Mouse (Mus musculus) adrenal gland, postnatal 4 days (tissue): Measurements from ENCODE around the gene Upf3b. TPM values are rescaled to one million over a fixed set of nuclear protein-coding genes. Genes with fewer than 3 reads are reported as not detected.
A peak's percentile ranks its signal among the peaks of the same experiment; 100 is the strongest.
"Not testable (repeated sequence)": the region's sequence is repeated elsewhere in the genome, so short reads cannot be mapped to it uniquely, and the experiment has no call there.

ENCODE experiments used
- DNase-seq, 2 experiments: peaks; one replicate each; pipeline ENCODE4 v3.0.0; 2021 to 2022; ENCODE audit warnings: low spot score in 2 of 2, mixed read lengths in 2 of 2
- total RNA-seq, 2 experiments: library from RNA; stranded (reverse); gene quantifications; 2 replicates each; pipeline ENCODE4 v1.2.3; 2021

The Upf3b gene
- total RNA-seq, 2 experiments from 2014 or later, result 26.9 to 27.7 TPM

DNA sequence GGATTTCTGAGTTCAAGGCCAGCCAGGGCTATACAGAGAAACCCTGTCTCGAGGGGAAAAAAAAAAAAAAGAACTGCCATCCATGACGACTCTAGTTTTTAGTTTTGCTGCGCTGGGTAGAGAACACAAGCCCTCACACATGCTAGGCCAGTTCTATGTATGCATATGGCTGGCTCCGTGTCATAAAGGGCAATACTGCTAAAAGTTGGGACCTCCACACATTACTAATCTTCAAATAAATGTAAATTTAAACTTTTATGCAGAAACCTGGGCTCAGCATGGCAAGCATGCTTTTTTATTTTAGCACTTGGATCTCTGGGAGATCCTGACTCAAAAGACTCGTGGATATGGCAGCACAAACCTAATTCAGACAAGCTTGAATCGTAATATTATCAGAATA is 28.9 kb downstream of the Upf3b start:
- DNase-seq, result no peak

GRCm38 (mm10) chrX:37080345-37080744 is 29.8 kb downstream of the Upf3b start:
- DNase-seq, result not testable (repeated sequence)

- DNase-seq, result no peak
These were observed 33.5 kb downstream of the Upf3b start for GRCm38 (mm10) chrX:37076651-37077050.

DNA sequence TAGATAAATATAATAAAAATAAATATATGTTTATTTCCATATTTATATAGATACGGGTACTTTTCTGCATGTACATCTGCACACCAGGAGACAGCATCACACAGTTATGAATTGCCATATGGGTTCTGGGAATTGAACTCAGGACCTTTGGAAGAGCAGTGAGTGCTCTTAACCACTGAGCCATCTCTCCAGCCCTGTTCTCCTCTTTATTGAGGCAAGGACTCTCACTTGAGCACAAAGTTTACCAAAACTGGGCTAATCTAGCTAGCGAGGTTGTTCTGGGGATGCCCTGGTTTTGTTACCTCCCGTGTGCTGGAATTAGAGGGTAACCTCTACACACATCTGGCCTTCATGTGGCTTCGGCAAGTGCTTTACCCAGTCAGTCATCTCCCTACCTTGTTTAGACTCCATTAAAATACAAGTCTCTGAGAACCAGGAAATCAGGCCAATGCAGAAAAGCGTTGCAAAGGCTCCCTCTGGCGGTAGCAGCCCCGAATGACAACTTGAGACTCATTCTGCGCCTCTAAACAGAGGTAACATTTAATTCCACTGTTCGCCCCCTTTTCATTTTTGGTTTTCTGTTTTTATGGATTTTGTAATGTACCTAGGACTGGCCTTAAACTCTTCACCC is 35.7 kb downstream of the Upf3b start:
- peak; percentile 6 to 12 for DNase-seq

DNA sequence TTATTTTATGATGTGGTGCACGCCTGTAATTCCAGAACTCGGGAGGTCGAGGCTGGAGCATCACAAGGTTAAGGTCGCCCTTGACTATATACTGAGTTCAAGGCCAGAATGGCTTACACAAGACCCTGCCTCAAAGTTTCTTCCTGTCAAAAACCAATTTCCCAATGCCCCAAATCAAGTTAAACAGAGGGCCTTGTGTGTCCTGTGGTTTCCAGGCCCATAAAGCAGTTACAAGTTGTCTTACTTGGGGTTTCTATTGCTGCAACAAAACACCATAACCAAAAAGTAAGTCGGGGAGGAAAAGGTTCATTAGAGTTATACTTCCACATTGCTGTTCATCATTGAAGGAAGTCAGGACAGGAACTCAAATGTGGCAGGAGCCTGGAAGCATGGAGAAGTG is 41.4 kb downstream of the Upf3b start:
- DNase-seq, result no peak

DNA sequence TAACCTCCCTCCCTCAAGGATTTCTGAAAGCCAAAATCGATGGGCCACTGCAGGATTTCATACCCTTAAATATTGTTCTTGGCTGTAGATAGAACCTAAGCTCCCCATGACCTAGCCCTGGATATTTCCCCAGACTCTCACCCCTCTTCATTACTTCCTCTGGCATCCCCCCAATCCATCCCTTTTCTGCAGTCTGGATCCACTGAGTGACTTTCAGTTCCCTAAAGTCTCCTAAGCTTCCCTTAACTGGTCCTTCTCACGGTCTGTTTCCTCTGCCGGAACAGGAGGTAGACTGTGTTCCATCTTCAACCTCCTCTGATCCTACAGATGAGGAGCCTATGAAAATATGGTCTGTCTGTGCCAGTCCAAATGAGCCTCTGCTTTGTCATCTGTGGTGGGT is 42.8 kb downstream of the Upf3b start:
- DNase-seq, result no peak

DNA sequence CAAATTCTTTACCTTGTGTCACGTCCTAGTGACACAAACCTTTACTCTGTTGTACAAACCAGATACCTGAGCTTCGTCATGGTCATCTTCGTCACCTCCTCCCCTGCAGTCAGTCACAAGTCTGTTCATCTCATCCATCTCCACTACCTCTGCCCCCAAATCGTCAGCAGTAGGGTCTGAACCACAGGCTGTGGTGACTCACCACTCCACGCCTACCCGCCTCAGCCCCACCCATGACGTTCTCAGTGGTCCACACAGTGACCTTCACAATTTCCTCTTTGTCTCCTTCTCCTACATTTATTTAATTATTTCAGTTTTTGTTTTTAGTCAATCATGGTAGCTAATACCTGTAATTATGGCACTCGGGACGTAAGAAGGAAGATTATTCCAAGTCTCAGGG is 46.2 kb downstream of the Upf3b start:
- DNase-seq, result no peak

- DNase-seq, result no peak
These were observed 61.0 kb downstream of the Upf3b start for GRCm38 (mm10) chrX:37048890-37049823.

- DNase-seq, result no peak
These were observed 61.8 kb downstream of the Upf3b start, which contains the start of gene Sowahd for GRCm38 (mm10) chrX:37048066-37048889. Gene Sowahd, plus strand, starts transcription at chrX:37048845.

DNA sequence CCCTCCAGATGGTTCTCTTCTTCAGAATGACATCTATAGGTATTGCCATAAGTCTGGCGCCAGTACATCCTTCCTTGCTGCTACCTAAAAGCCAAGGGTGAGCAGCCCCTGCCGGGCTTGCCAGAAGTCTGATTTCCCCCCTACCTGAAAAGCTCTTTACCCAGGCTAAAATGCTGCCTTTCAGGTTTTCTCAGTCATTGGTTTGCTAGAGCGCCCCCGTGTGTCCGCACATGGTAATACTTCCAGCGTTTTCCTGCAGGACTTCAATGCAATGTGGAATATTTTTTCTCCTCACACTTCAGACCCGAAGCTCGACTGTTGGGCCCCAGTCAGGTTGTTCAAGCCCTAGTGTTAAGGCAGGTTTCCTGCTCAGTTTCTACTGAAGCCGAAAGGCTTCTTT is 67.4 kb downstream of the Upf3b start:
- no peak for DNase-seq

Other genes starting within 250 kb of the Upf3b start
- 10 to 100 TPM; 47.9 to 52.3 TPM for gene Ube2a, start 236.4 kb downstream of the Upf3b start, total RNA-seq
- 10 to 100 TPM; 39.2 to 41.0 TPM for gene C330007P06Rik, start 236.2 kb downstream of the Upf3b start, total RNA-seq
- gene Nkrf, start 207.4 kb downstream of the Upf3b start, total RNA-seq, result 1 to 10 TPM; 7.8 to 8.4 TPM
- 10 to 100 TPM; 30.8 to 35.1 TPM for gene Sept6, start 118.5 kb downstream of the Upf3b start, total RNA-seq
- 1 to 10 TPM in 1 of 2 experiments, under 1 TPM in 1; 0.85 to 1.1 TPM for gene Sowahd, start 61.5 kb downstream of the Upf3b start, total RNA-seq
- gene Rpl39, start 24.9 kb downstream of the Upf3b start, total RNA-seq, result 100 to 1,000 TPM; 876 to 893 TPM
- 10 to 100 TPM; 20.7 to 21.0 TPM for gene Nkap, start 16.5 kb upstream of the Upf3b start, total RNA-seq
- not detected for gene Akap14, start 58.5 kb upstream of the Upf3b start, total RNA-seq
- gene Ndufa1, start 80.8 kb upstream of the Upf3b start, total RNA-seq, result 100 to 1,000 TPM; 215 to 220 TPM
- 1 to 10 TPM; 4.9 to 5.7 TPM for gene Rnf113a1, start 80.9 kb upstream of the Upf3b start, total RNA-seq
- gene Gm9, start 100.7 kb upstream of the Upf3b start, total RNA-seq, result not detected
- gene Rhox1, start 111.9 kb upstream of the Upf3b start, total RNA-seq, result not detected
- not detected for gene Rhox2a, start 134.7 kb upstream of the Upf3b start, total RNA-seq
- not detected for gene Rhox3a, start 139.6 kb upstream of the Upf3b start, total RNA-seq
- not detected for gene Rhox4a, start 155.0 kb upstream of the Upf3b start, total RNA-seq